Mouse (Mus musculus) heart, postnatal 0 days (tissue): ENCODE results near the gene Nt5c3. TPM values are rescaled to one million over a fixed set of nuclear protein-coding genes. Genes with fewer than 3 reads are reported as not detected.

Source experiments
- ATAC-seq: fragments of 200-750 bp; cut with Nextera tagmentation; 2 replicates; pipeline ENCODE4 v1.8.0; 2017; ENCODE audit warnings: low read depth, moderate number of reproducible peaks, moderate library complexity; ENCODE audit not compliant: insufficient read depth
- DNase-seq: peaks from one replicate; pipeline ENCODE4 v3.0.0-alpha.2; 2016; ENCODE audit warnings: low spot score
- H3K27ac ChIP-seq: fragments of 300-500 bp; sonication (generic); 2 replicates; pipeline ENCODE4 v1.5.1; 2014; ENCODE audit warnings: low read depth, mild to moderate bottlenecking
- H3K27me3 ChIP-seq: fragments of 300-500 bp; sonication (generic); 2 replicates; pipeline ENCODE4 v1.6.1; 2014; ENCODE audit warnings: low read length, mixed read lengths; ENCODE audit not compliant: control insufficient read depth, insufficient read depth
- H3K36me3 ChIP-seq: fragments of 300-500 bp; sonication (generic); replicated peaks from 2 replicates; pipeline ENCODE4 v1.6.1; 2014; ENCODE audit warnings: low read length, mixed read lengths; ENCODE audit not compliant: control insufficient read depth, insufficient read depth
- H3K4me1 ChIP-seq: fragments of 300-500 bp; sonication (generic); 2 replicates; pipeline ENCODE4 v1.6.1; 2014; ENCODE audit warnings: antibody characterized with exemption; ENCODE audit not compliant: control insufficient read depth, insufficient read depth
- H3K4me2 ChIP-seq: fragments of 300-500 bp; sonication (generic); 2 replicates; pipeline ENCODE4 v1.6.1; 2014; ENCODE audit warnings: low read depth, mild to moderate bottlenecking, low read length, moderate library complexity
- H3K4me3 ChIP-seq: fragments of 300-500 bp; sonication (generic); 2 replicates; pipeline ENCODE4 v1.5.1; 2014; ENCODE audit warnings: low read depth, low read length
- H3K9ac ChIP-seq: fragments of 300-500 bp; sonication (generic); replicated peaks from 2 replicates; pipeline ENCODE4 v1.6.1; 2014; ENCODE audit warnings: low read depth, low read length, mixed read lengths
- H3K9me3 ChIP-seq: fragments of 300-500 bp; sonication (generic); replicated peaks from 2 replicates; pipeline ENCODE4 v1.6.1; 2016; ENCODE audit warnings: low read length; ENCODE audit not compliant: control insufficient read depth
- CTCF ChIP-seq: IDR thresholded peaks from 2 replicates; pipeline ENCODE4 v1.5.1; 2016; ENCODE audit warnings: antibody characterized with exemption, control low read depth, low read depth
- EP300 ChIP-seq: IDR thresholded peaks from 2 replicates; pipeline ENCODE4 v1.6.1; 2016; ENCODE audit warnings: antibody characterized with exemption, low read depth
- WGBS: fragments of 180-500 bp; shearing (Covaris S2); extraction: QIAGEN DNeasy Blood & Tissue Kit; methylation state at CpG from one replicate; pipeline ENCODE4 v1.1.7; 2014; 5-methylcytosine and 5-hydroxymethylcytosine counted together
- polyA plus RNA-seq: library from polyadenylated mRNA; unstranded; fragments of >200 nt; fragmentation: Nextera tagmentation; extraction: Ambion mirVana; gene quantifications from 2 replicates; pipeline ENCODE4 v1.2.1, GENCODE M21; 2015
- total RNA-seq: library from RNA; depleted of rRNA; stranded (reverse); fragments of >200 nt; gene quantifications from 2 replicates; pipeline ENCODE4 v1.2.3, GENCODE M21; 2014; ENCODE audit warnings: low replicate concordance

The Nt5c3 gene
- total and polyA plus RNA-seq, 2 experiments from 2014 or later = 65.3 to 95.9 TPM

DNA sequence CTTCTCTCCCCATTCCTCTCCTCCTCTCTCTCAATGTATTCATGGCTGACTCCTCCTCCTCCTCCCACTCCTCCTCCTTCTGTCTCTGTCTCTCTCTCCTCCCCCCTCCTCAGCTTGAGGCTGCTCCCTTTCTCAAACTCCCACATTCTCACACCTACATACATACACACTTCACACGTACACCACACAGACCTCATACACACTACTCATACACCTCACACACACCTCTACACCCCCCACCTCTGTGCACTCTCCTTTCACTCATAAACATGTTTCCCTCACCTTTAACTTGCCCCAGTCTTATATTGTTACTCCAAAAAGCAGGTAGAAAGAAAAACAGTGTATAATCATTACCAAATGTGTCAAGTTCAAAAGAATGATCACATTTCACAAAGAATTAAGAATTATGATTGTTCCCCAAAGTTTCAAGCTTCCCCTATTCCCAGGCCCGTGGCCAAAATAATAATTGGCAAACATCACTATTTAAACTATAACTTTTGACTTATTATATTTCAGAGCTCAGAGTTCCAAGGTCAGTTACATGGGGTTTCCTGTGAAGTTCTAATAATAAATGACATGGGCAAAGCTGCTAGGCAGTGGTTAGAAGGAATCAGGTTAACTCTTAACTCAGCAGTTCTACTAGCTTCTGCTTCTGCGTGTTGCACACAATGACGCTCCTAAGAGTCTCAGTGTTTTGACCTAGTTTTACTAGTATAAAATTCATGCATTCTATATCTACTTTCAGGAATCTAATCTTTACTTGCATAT lies 8.1 kb upstream of the Nt5c3 start:
- H3K9ac ChIP-seq = no peak overlapping the region
- no peaks in the 10 kb centered on the region for H3K9me3 ChIP-seq
- H3K36me3 ChIP-seq = no peaks in the 10 kb centered on the region
- H3K4me2 ChIP-seq = no peak overlapping the region
- DNase-seq = no peak
- H3K27me3 ChIP-seq = no peaks in the 10 kb centered on the region; the same call in 1 of the 2 replicates
- no peaks in the 10 kb centered on the region for H3K4me1 ChIP-seq
- H3K4me3 ChIP-seq = no peak overlapping the region
- TF ChIP-seq CTCF (no peak), EP300 (no peak)
- H3K27ac ChIP-seq = no peak overlapping the region
- ATAC-seq = no peak
- 64% methylated on average over 4 of the region's 4 CpGs for WGBS

DNA sequence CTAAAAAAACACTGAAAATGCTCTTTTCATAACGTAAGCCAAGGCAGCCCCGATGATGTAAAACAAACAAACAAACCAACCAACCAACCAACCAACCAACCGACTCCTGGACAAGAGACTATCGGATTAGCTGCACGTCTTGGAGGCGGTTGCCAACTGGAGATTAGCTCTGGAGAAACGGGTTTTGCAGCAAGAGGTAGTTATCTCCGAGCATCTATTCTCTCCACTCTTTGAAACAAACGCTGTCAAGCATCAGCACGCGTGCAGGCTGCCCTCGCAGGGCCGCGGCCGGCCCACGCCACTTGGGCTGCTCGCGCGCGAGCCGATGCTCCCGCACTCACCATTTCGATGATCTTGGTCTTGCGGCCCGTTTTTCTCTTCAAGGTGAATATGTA lies 404 bp downstream of the Nt5c3 start:
- Histone ChIP-seq H3K27ac (peak overlapping the region; percentile 81), H3K4me3 (peak overlapping the region; percentile 93), H3K4me1 (peaks cover 26% of the 10 kb centered on the region), H3K9me3 (no peaks in the 10 kb centered on the region), H3K27me3 (no peaks in the 10 kb centered on the region), H3K36me3 (no peaks in the 10 kb centered on the region), H3K4me2 (peak overlapping the region; percentile 66), H3K9ac (peak overlapping the region; percentile 76)
- no peak for DNase-seq
- TF ChIP-seq EP300 = no peak
- TF ChIP-seq CTCF = no peak
- under 1% methylated on average over 25 of the region's 25 CpGs for WGBS
- no peak for ATAC-seq

- peak overlapping the region; percentile 43 for H3K4me2 ChIP-seq
- no peaks in the 10 kb centered on the region for H3K9me3 ChIP-seq
- no peak for DNase-seq
- TF ChIP-seq EP300 = no peak
- TF ChIP-seq CTCF = no peak
- H3K27me3 ChIP-seq = no peaks in the 10 kb centered on the region
- no peaks in the 10 kb centered on the region for H3K36me3 ChIP-seq
- H3K27ac ChIP-seq = peak overlapping the region; percentile 13; the same call in 1 of the 2 replicates
- WGBS = 16% methylated on average over 12 of the region's 12 CpGs
- ATAC-seq = no peak
- peaks cover 46% of the 10 kb centered on the region for H3K4me1 ChIP-seq
- no peak overlapping the region; the same call in 1 of the 2 replicates for H3K4me3 ChIP-seq
- H3K9ac ChIP-seq = no peak overlapping the region
Observed at GRCm38 (mm10) chr6:56920222-56921092, 3.3 kb downstream of the Nt5c3 start.

DNA sequence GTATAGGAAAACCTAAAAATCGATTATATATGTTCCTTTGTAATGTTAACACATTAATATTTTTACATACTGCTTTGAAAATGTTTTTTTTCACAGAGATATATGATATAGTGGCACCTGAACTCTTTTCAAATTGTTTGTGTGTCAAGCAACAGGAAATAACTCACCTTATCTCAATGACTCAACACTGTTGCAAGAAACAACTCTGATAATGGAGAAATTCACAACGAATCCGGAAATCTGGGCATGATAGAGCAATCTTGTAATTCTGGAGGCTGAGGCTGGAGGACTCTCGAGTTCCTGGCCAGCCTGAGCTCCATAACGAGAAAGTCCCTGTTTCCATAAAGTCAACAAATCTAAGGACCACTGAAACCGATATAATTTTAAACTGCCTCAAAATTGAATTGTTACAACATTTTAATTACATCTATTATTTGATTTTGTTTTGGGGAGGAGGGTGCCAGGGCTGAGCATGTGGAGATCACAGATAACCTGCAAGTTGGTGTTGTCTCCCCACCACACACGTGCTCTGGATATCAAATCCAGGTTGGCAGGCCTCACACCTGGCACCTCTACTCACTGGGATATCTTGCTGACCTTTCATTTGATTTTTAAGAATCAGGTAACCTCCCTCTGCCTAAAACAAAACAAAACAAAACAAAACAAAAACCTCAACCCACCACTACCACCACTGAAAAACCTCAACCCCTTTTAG lies 4.2 kb downstream of the Nt5c3 start:
- ATAC-seq (no peak), DNase-seq (no peak)
- Histone ChIP-seq H3K27ac (no peak overlapping the region), H3K4me2 (no peak overlapping the region), H3K27me3 (no peaks in the 10 kb centered on the region), H3K9me3 (no peaks in the 10 kb centered on the region), H3K4me1 (peaks cover 46% of the 10 kb centered on the region), H3K36me3 (no peaks in the 10 kb centered on the region), H3K4me3 (no peak overlapping the region), H3K9ac (no peak overlapping the region)
- 59% methylated on average over 7 of the region's 7 CpGs for WGBS
- no peak for TF ChIP-seq CTCF

DNA sequence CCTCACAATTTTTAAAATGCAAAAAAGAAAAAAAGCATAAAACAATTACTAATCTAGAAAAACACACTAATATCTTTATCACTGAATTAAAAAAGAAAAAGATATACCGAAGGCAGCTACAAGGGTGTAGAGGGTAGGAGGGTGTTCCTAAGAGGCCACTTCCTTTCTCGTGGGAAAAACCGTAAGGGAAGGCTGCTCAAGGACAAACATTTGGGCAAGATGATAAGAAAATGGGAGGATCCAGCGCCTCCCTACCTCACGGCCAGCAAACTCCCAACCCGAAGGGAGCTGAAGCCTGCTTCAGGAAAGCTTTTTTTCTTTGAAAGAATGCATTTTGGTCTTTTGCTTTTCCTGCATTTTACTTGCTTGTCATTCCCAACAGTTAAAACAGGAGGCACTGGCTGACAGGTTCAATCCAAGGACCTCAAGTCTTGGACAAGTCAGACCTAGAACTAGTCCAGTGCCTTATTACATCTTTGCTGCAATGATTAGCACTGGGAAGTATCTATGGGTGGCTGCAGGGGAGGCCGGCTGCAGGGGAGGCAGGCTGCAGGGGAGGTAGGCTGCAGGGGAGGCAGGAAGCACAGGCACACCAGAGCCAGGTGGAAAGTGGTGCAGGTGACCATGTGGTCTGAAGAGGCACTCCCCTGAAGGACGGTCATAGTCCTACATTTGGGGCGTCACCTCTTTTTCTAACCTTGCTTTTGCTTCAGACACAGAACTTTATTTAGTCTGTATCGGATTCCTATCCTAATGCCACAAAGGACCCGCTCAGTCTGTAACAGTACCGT lies 6.0 kb downstream of the Nt5c3 start:
- no peak for DNase-seq
- Histone ChIP-seq H3K27me3 (no peaks in the 10 kb centered on the region), H3K9ac (no peak overlapping the region), H3K27ac (peak overlapping the region; percentile 7; the same call in 1 of the 2 replicates), H3K36me3 (no peaks in the 10 kb centered on the region), H3K4me3 (no peak overlapping the region), H3K4me2 (no peak overlapping the region), H3K9me3 (no peaks in the 10 kb centered on the region), H3K4me1 (peaks cover 43% of the 10 kb centered on the region)
- WGBS = 40% methylated on average over 12 of the region's 12 CpGs
- ATAC-seq = no peak
- TF ChIP-seq EP300 (no peak), CTCF (no peak)
